Mouse (Mus musculus): ENCODE data around the gene Mta2. TPM values are rescaled to one million over a fixed set of nuclear protein-coding genes. Genes with fewer than 3 reads are reported as not detected.

The Mta2 gene
- polyA plus RNA-seq, 1 experiment from 2014 or later, result 130 TPM

DNA sequence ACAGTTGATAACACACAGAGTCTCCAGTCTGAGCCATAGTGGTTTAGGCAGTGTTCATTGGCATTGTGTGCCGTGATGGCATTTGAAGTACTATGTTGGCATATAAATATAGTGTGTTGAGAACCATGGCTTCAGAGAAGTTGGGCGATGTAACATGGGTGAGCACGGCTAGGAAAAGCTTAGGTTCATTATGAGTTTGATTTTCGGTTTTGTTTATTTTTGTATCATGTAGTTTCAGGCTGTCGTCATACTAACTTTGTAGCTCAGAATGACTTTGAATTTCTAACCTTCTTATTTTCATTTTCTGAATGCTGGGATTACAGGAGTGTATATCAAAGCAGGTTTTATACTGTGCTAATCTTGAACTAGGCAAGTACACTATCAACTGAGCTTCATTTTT is 38.3 kb upstream of the Mta2 start:
- no peak overlapping the region for H3K4me2 ChIP-seq (ENCODE audit: low read depth, low read length)
- peaks cover 7% of the 10 kb centered on the region for H3K4me1 ChIP-seq (ENCODE audit: control insufficient read depth, insufficient read depth, low read length)
- no peak overlapping the region for H3K9ac ChIP-seq (ENCODE audit: low read depth, low read length)
- ATAC-seq, result no peak
- H3K27me3 ChIP-seq (replicated peaks; ENCODE audit: control insufficient read depth, insufficient read depth, low read length), result no peaks in the 10 kb centered on the region
- 90% methylated on average over 5 of the region's 5 CpGs for WGBS
- no peaks in the 10 kb centered on the region for H3K9me3 ChIP-seq (ENCODE audit: control insufficient read depth, low read length)
- H3K36me3 ChIP-seq (ENCODE audit: control insufficient read depth, insufficient read depth, low read length), result peaks cover 19% of the 10 kb centered on the region
- H3K4me3 ChIP-seq (ENCODE audit: low read length), result no peak overlapping the region
- no peak overlapping the region for H3K27ac ChIP-seq (ENCODE audit: low read length)

DNA sequence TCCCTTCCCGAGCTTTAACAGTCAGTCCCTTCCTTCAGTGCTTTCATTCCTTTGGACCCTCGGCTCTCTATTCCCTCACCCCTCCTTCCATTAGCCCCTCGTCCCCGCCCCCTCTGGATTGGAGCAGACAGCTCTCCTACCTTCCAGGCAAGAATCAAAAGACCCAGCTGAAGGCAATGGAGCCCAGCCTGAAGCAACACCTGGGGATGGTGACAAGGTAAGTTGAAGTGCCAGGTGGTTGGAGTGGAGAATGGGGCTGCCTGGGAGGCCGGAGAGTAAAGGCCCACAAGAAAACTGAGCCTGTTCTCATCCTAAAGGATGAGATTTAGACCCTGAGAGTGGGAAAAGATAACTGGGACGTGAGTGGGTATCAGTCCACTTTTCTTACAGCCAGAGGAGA is 33.1 kb upstream of the Mta2 start:
- Histone ChIP-seq H3K9me3 (ENCODE audit: control insufficient read depth, low read length) (no peaks in the 10 kb centered on the region), H3K36me3 (ENCODE audit: control insufficient read depth, insufficient read depth, low read length) (peaks cover 34% of the 10 kb centered on the region), H3K9ac (ENCODE audit: low read depth, low read length) (no peak overlapping the region), H3K4me1 (ENCODE audit: control insufficient read depth, insufficient read depth, low read length) (no peaks in the 10 kb centered on the region), H3K27ac (ENCODE audit: low read length) (no peak overlapping the region), H3K4me3 (ENCODE audit: low read length) (no peak overlapping the region), H3K27me3 (replicated peaks; ENCODE audit: control insufficient read depth, insufficient read depth, low read length) (no peaks in the 10 kb centered on the region), H3K4me2 (ENCODE audit: low read depth, low read length) (no peak overlapping the region)
- ATAC-seq, result no peak
- WGBS, result 93% methylated on average over 6 of the region's 6 CpGs

DNA sequence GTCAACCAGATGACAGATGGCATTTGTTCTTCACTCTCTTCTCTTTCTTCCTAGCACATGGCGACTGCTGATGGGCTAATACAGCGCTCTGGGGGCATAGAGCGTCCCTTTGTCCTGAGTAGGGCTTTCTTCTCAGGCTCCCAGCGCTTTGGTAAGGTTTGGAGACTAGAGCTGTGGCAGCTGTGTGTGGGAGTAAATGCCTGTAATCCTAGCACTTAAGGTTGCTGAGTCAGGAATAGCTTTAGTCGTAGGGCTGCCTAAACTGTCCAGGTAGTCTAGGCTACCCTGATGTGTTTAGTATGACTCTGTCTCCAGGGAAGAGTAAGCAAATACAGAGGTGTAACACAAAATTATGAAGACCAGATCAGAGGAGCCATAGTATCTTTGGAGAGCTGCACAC is 29.9 kb upstream of the Mta2 start:
- Histone ChIP-seq H3K9ac (ENCODE audit: low read depth, low read length) (no peak overlapping the region), H3K27me3 (replicated peaks; ENCODE audit: control insufficient read depth, insufficient read depth, low read length) (no peaks in the 10 kb centered on the region), H3K36me3 (ENCODE audit: control insufficient read depth, insufficient read depth, low read length) (peaks cover 40% of the 10 kb centered on the region), H3K27ac (ENCODE audit: low read length) (no peak overlapping the region), H3K9me3 (ENCODE audit: control insufficient read depth, low read length) (no peaks in the 10 kb centered on the region), H3K4me2 (ENCODE audit: low read depth, low read length) (no peak overlapping the region), H3K4me1 (ENCODE audit: control insufficient read depth, insufficient read depth, low read length) (no peaks in the 10 kb centered on the region), H3K4me3 (ENCODE audit: low read length) (no peak overlapping the region)
- 91% methylated on average over 5 of the region's 5 CpGs for whole genome bisulfite sequencing
- ATAC-seq, result no peak

DNA sequence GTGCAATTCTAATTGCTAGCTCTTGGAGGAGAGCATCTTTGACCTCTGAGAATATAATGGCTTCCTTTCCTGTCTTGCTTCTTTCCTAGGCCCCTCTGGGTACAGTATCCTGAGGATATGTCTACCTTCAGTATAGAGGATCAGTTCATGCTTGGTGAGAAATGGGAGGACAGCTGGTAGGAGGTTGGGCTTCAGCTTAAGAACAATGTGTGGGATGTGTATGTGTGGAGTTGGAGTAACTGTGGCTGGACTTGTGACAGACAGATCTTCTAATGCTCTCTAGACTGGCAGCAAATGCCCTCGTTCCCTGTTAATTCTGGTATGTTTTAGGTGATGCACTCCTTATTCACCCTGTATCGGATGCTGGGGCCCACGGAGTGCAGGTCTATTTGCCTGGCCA is 27.5 kb upstream of the Mta2 start:
- Histone ChIP-seq H3K4me1 (ENCODE audit: control insufficient read depth, insufficient read depth, low read length) (no peaks in the 10 kb centered on the region), H3K36me3 (ENCODE audit: control insufficient read depth, insufficient read depth, low read length) (peaks cover 33% of the 10 kb centered on the region), H3K4me2 (ENCODE audit: low read depth, low read length) (no peak overlapping the region), H3K9ac (ENCODE audit: low read depth, low read length) (no peak overlapping the region), H3K4me3 (ENCODE audit: low read length) (no peak overlapping the region), H3K9me3 (ENCODE audit: control insufficient read depth, low read length) (no peaks in the 10 kb centered on the region), H3K27ac (ENCODE audit: low read length) (no peak overlapping the region), H3K27me3 (replicated peaks; ENCODE audit: control insufficient read depth, insufficient read depth, low read length) (no peaks in the 10 kb centered on the region)
- 95% methylated on average over 3 of the region's 3 CpGs for WGBS
- no peak for ATAC-seq

DNA sequence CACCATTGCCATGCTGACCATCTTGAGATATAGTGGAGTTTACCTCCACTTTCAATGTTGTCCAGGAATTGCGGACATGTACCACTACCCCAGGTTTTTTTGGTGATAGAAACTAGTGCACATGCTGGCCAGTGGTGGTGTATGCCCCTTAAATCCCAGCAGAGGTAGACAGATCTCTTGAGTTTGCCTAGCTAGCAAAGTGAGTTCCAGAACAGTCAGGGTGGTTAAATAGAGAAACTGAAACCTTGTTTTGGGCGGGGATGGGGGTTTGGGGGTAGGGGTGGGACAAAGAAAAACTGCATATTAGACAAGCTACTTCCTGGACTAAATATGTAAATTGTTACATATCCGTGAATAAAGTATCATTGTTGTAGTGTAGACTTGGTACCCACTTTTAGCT is 22.7 kb upstream of the Mta2 start:
- no peak overlapping the region for H3K27ac ChIP-seq (ENCODE audit: low read length)
- H3K9ac ChIP-seq (ENCODE audit: low read depth, low read length), result no peak overlapping the region
- H3K4me2 ChIP-seq (ENCODE audit: low read depth, low read length), result no peak overlapping the region
- no peaks in the 10 kb centered on the region for H3K27me3 ChIP-seq (replicated peaks; ENCODE audit: control insufficient read depth, insufficient read depth, low read length)
- H3K36me3 ChIP-seq (ENCODE audit: control insufficient read depth, insufficient read depth, low read length), result peaks cover 9% of the 10 kb centered on the region
- H3K4me1 ChIP-seq (ENCODE audit: control insufficient read depth, insufficient read depth, low read length), result peaks cover 10% of the 10 kb centered on the region; the same call in 1 of the 2 replicates
- no peak for ATAC-seq
- no peak overlapping the region for H3K4me3 ChIP-seq (ENCODE audit: low read length)
- WGBS, result 91% methylated on average over 3 of the region's 3 CpGs
- no peaks in the 10 kb centered on the region for H3K9me3 ChIP-seq (ENCODE audit: control insufficient read depth, low read length)

DNA sequence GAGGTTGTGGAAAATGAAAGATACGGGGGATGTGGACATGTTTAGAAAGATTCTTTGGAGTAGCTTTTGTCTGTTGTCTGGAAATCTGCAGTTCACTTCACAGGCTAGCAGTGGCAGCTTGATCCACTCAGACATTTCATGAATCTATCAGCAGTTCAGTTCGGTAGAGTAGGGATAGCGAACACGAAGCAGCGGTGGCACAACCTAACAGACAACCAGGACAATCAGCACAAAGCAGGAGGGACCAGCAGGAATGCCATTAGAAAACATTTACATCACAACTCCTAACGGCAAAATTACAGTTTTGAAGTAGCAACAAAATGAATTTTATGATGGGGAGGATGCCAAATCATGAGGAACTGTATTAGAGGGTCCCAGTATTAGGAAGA is 22.0 kb upstream of the Mta2 start:
- H3K9me3 ChIP-seq (ENCODE audit: control insufficient read depth, low read length), result no peaks in the 10 kb centered on the region
- H3K4me1 ChIP-seq (ENCODE audit: control insufficient read depth, insufficient read depth, low read length), result peaks cover 10% of the 10 kb centered on the region; the same call in 1 of the 2 replicates
- H3K4me3 ChIP-seq (ENCODE audit: low read length), result peak overlapping the region; percentile 83
- WGBS, result 68% methylated on average over 6 of the region's 6 CpGs
- no peaks in the 10 kb centered on the region for H3K27me3 ChIP-seq (replicated peaks; ENCODE audit: control insufficient read depth, insufficient read depth, low read length)
- H3K4me2 ChIP-seq (ENCODE audit: low read depth, low read length), result peak overlapping the region; percentile 75
- peaks cover 2% of the 10 kb centered on the region for H3K36me3 ChIP-seq (ENCODE audit: control insufficient read depth, insufficient read depth, low read length)
- no peak for ATAC-seq
- H3K9ac ChIP-seq (ENCODE audit: low read depth, low read length), result peak overlapping the region; percentile 86
- peak overlapping the region; percentile 96 for H3K27ac ChIP-seq (ENCODE audit: low read length)

DNA sequence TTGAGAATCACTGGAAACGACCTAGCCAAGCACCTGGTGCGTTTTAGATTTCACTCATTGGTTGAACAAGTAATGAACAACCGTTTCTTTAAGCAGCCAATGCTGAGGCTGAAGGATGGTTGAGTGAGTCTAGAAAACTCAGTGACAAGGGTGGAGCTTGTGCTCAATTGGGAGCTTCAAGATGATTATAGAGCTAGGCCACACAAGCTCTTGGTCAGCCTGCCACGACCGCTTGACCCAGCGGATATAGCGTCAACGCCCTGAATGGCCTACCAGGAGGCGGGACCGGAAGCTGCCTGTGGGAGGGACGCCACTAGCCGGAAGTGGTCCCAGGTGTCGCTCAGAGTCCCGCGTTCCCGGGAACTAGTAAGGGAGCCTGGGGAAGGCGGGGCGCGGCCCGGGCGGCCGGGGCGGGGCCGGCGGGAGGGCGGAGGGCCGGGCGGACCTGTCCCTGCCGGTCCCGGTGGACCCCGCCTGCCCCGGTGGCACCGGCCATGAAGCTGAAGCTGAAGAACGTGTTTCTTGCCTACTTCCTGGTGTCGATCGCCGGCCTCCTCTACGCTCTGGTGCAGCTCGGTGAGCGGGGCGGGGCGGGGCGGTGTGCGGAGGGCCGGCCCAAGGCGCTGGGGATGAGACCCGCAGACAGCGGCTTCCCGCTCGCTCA is 21.5 kb upstream of the Mta2 start, which contains the start of gene B3gat3:
TSS of gene B3gat3 (plus strand) at position 302 of the 664 bp plus-strand sequence.
- Histone ChIP-seq H3K9ac (ENCODE audit: low read depth, low read length) (peak within 1 kb of the TSS; percentile 86), H3K27ac (ENCODE audit: low read length) (peak within 1 kb of the TSS; percentile 96), H3K9me3 (ENCODE audit: control insufficient read depth, low read length) (no peaks in the 10 kb centered on the region), H3K36me3 (ENCODE audit: control insufficient read depth, insufficient read depth, low read length) (no peaks in the 10 kb centered on the region), H3K4me1 (ENCODE audit: control insufficient read depth, insufficient read depth, low read length) (peaks cover 10% of the 10 kb centered on the region; the same call in 1 of the 2 replicates), H3K4me3 (ENCODE audit: low read length) (peak within 1 kb of the TSS; percentile 83), H3K4me2 (ENCODE audit: low read depth, low read length) (peak within 1 kb of the TSS; percentile 75), H3K27me3 (replicated peaks; ENCODE audit: control insufficient read depth, insufficient read depth, low read length) (no peaks in the 10 kb centered on the region)
- peak; percentile 99 for ATAC-seq
- WGBS, result 2% methylated on average over 50 of the region's 50 CpGs

DNA sequence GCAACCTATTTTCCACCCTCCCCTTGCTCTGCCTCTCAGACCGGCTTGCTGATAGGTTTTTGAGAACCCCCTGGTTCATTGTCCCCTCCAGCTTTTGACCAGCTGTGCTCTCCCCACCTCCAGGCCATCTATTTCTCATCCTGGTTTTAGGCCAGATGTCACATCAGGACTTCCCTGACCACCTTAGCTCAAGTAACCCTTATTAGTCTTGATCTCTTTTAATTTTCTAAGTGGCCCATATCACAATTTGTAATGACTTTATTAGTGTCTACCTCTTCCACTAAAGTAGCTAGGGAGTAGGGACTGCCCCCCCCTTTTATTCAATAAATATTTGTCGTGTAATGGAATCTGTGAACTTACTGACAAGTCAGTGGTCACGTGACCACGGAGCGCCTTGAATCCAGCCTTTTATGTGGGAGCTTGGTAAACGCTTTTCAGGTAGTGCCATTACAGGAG is 20.8 kb upstream of the Mta2 start:
- no peaks in the 10 kb centered on the region; the same call in 1 of the 2 replicates for H3K36me3 ChIP-seq (ENCODE audit: control insufficient read depth, insufficient read depth, low read length)
- ATAC-seq, result peak; percentile 11; the same call in 1 of the 2 replicates
- H3K9ac ChIP-seq (ENCODE audit: low read depth, low read length), result peak overlapping the region; percentile 86
- H3K4me1 ChIP-seq (ENCODE audit: control insufficient read depth, insufficient read depth, low read length), result peaks cover 10% of the 10 kb centered on the region; the same call in 1 of the 2 replicates
- peak overlapping the region; percentile 96 for H3K27ac ChIP-seq (ENCODE audit: low read length)
- WGBS, result 2% methylated on average over 6 of the region's 6 CpGs
- peak overlapping the region; percentile 83 for H3K4me3 ChIP-seq (ENCODE audit: low read length)
- H3K9me3 ChIP-seq (ENCODE audit: control insufficient read depth, low read length), result no peaks in the 10 kb centered on the region
- H3K27me3 ChIP-seq (replicated peaks; ENCODE audit: control insufficient read depth, insufficient read depth, low read length), result no peaks in the 10 kb centered on the region
- peak overlapping the region; percentile 75 for H3K4me2 ChIP-seq (ENCODE audit: low read depth, low read length)

DNA sequence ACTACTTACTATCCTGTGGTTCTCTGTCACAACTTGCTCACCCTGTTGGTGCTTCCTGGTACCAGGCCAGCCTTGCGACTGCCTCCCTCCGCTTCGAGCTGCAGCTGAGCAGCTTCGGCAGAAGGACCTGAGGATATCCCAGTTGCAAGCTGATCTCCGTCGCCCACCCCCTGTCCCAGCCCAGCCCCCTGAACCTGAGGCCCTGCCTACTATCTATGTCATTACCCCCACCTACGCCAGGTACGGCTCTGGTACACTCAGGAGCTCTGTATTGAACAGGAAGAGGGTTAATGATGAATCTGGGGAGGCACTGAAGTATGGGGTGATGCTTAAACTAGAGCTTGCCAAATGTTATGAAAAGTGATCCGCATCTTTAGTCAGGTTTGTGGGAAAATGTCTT is 19.9 kb upstream of the Mta2 start:
- no peaks in the 10 kb centered on the region for H3K9me3 ChIP-seq (ENCODE audit: control insufficient read depth, low read length)
- ATAC-seq, result no peak
- peaks cover 10% of the 10 kb centered on the region; the same call in 1 of the 2 replicates for H3K4me1 ChIP-seq (ENCODE audit: control insufficient read depth, insufficient read depth, low read length)
- H3K4me2 ChIP-seq (ENCODE audit: low read depth, low read length), result peak overlapping the region; percentile 35; the same call in 1 of the 2 replicates
- peaks cover 3% of the 10 kb centered on the region for H3K36me3 ChIP-seq (ENCODE audit: control insufficient read depth, insufficient read depth, low read length)
- no peak overlapping the region for H3K27ac ChIP-seq (ENCODE audit: low read length)
- H3K4me3 ChIP-seq (ENCODE audit: low read length), result no peak overlapping the region
- no peaks in the 10 kb centered on the region for H3K27me3 ChIP-seq (replicated peaks; ENCODE audit: control insufficient read depth, insufficient read depth, low read length)
- H3K9ac ChIP-seq (ENCODE audit: low read depth, low read length), result peak overlapping the region; percentile 43; the same call in 1 of the 2 replicates
- 74% methylated on average over 9 of the region's 9 CpGs for WGBS

Data from intestine, embryonic 16.5 days (tissue).